Mouse (Mus musculus) midbrain, embryonic 16.5 days (tissue): ENCODE measurements at regions not wholly inside any gene's neighbourhood (a gene's known extent, or its start where the extent isn't known, plus 50 kb on each side); places are given as distances from the start of the nearest gene placed in this dataset.
A peak's percentile ranks its signal among the peaks of the same experiment; 100 is the strongest.

ENCODE experiments used
- ATAC-seq: fragments of 200-750 bp; cut with Nextera tagmentation; 2 replicates; pipeline ENCODE4 v1.8.0; 2017; ENCODE audit warnings: moderate TSS enrichment
- H3K27ac ChIP-seq: fragments of 300-500 bp; sonication (generic); 2 replicates; pipeline ENCODE4 v1.5.1; 2014; ENCODE audit warnings: mild to moderate bottlenecking, low read length, mixed read lengths
- H3K27me3 ChIP-seq: fragments of 300-500 bp; sonication (generic); 2 replicates; pipeline ENCODE4 v1.6.1; 2014; ENCODE audit warnings: low read depth, low read length, mixed read lengths; ENCODE audit not compliant: control insufficient read depth, insufficient read depth
- H3K36me3 ChIP-seq: fragments of 300-500 bp; sonication (generic); 2 replicates; pipeline ENCODE4 v1.6.1; 2014; ENCODE audit warnings: mild to moderate bottlenecking, low read length, moderate library complexity, mixed read lengths; ENCODE audit not compliant: control insufficient read depth, insufficient read depth
- H3K4me1 ChIP-seq: fragments of 300-500 bp; sonication (generic); 2 replicates; pipeline ENCODE4 v1.6.1; 2014; ENCODE audit warnings: mild to moderate bottlenecking, low read length, mixed read lengths; ENCODE audit not compliant: control insufficient read depth, insufficient read depth
- H3K4me2 ChIP-seq: fragments of 300-500 bp; sonication (generic); 2 replicates; pipeline ENCODE4 v1.6.1; 2014; ENCODE audit warnings: mild to moderate bottlenecking, low read length, mixed read lengths
- H3K4me3 ChIP-seq: fragments of 300-500 bp; sonication (generic); 2 replicates; pipeline ENCODE4 v1.5.1; 2014; ENCODE audit warnings: low read depth, mild to moderate bottlenecking, low read length, moderate library complexity, mixed read lengths
- H3K9ac ChIP-seq: fragments of 300-500 bp; sonication (generic); 2 replicates; pipeline ENCODE4 v1.6.1; 2014; ENCODE audit warnings: low read depth, low read length, mixed read lengths
- H3K9me3 ChIP-seq: fragments of 300-500 bp; sonication (generic); replicated peaks from 2 replicates; pipeline ENCODE4 v1.6.1; 2014; ENCODE audit warnings: mild to moderate bottlenecking, low read length, mixed read lengths; ENCODE audit not compliant: control insufficient read depth, poor library complexity, severe bottlenecking
- WGBS: fragments of 180-500 bp; shearing (Covaris S2); extraction: QIAGEN DNeasy Blood & Tissue Kit; methylation state at CpG from one replicate; pipeline ENCODE4 v1.1.7; 2014; 5-methylcytosine and 5-hydroxymethylcytosine counted together

DNA sequence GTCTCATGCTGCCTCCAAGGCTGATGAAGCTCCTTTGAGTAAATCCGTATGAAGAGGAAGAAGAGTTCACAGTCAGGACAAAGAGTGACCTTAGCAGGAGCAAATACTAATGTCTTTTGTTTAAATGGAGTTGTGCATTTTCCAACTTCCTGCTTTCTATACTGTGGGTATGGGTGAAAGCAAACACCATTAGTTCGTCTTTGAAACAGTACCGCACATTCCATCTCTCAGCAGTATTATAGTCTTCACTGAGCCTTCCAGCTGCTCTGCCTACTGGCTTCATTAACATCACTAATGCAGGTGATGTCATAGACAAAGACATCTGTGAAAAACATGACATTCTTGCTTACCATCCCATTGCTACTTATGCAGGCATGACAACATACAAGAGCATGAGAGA lies 62.7 kb upstream of the Arhgap11a start:
- Histone ChIP-seq H3K4me1 (peaks cover 9% of the 10 kb centered on the region), H3K9ac (no peak overlapping the region), H3K36me3 (no peaks in the 10 kb centered on the region), H3K27me3 (no peaks in the 10 kb centered on the region), H3K27ac (no peak overlapping the region), H3K4me2 (no peak overlapping the region), H3K9me3 (no peaks in the 10 kb centered on the region), H3K4me3 (no peak overlapping the region)
- 56% methylated on average over 3 of the region's 3 CpGs for WGBS
- no peak for ATAC-seq

DNA sequence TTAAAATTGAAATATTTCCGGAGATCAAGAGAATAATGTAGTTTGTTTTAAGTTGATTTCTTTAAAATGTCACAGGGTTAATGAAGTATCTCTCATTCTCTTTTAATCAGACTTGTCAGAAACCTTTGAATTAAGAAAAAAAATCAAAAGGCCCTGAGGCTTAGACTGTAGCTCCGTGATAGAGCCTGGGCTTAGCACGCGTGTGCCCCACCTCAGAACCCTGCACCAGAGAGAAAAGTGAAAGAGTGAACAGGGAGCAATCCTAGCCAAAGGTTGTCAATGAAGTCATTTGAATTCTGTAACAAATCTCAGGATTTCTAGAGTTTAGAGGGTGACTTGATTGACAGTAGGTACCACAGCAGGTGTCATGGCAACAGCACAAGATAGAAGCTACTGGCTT lies 61.0 kb upstream of the Arhgap11a start:
- no peak overlapping the region for H3K9ac ChIP-seq
- no peaks in the 10 kb centered on the region for H3K27me3 ChIP-seq
- WGBS: 50% methylated on average over 4 of the region's 4 CpGs
- no peaks in the 10 kb centered on the region for H3K9me3 ChIP-seq
- H3K27ac ChIP-seq: no peak overlapping the region
- H3K4me3 ChIP-seq: no peak overlapping the region
- no peaks in the 10 kb centered on the region for H3K36me3 ChIP-seq
- H3K4me1 ChIP-seq: peaks cover 9% of the 10 kb centered on the region
- no peak overlapping the region for H3K4me2 ChIP-seq
- peak; percentile 87 for ATAC-seq

DNA sequence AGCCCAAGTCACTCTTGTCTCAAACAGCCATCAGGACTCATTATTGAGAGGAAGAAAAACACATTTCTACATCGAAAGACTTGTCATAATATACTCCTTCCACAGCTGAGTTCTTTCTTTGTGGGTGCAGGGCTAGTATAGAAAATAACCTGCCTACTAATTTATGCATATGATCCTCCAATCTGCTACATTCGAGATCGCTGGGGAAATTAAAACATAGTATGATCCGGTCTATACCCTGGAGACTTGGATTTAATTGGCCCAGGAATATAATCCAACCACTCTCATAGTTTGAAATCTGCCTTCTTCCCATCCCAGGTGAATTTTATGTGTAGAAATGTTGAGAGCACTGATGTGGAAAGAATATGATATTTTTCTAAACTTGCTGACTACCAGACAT lies 60.2 kb upstream of the Arhgap11a start:
- no peak overlapping the region for H3K27ac ChIP-seq
- H3K9me3 ChIP-seq: no peaks in the 10 kb centered on the region
- H3K9ac ChIP-seq: no peak overlapping the region
- no peak overlapping the region for H3K4me3 ChIP-seq
- 58% methylated on average over 4 of the region's 4 CpGs for WGBS
- peaks cover 9% of the 10 kb centered on the region for H3K4me1 ChIP-seq
- no peaks in the 10 kb centered on the region for H3K27me3 ChIP-seq
- H3K36me3 ChIP-seq: no peaks in the 10 kb centered on the region
- 0 out of 2 replicates have a peak, but pooled peaks have one; percentile 27 for ATAC-seq
- H3K4me2 ChIP-seq: no peak overlapping the region

DNA sequence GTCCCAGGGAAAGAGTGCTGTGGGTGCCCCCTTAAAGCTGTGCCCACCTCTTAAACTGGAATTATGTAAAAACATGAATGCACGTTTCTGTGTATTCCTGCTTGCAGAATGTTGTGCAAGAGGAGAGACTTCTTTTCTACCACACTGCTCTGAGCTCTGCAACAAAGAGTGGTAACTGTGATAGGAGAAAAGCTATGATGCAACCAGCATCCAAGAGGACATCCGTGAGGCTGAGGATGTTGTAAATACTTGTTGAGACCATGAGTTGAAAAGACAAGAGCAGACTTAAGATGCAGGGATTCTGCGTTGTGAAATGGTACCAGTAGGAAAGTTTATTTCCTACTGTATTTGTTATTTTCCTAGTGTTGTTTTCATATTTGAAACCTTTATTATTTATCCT lies 56.0 kb upstream of the Arhgap11a start:
- no peak for ATAC-seq
- 88% methylated on average over 3 of the region's 3 CpGs for WGBS
- Histone ChIP-seq H3K27ac (no peak overlapping the region), H3K36me3 (no peaks in the 10 kb centered on the region), H3K9me3 (no peaks in the 10 kb centered on the region), H3K4me1 (peaks cover 4% of the 10 kb centered on the region), H3K4me3 (no peak overlapping the region), H3K4me2 (no peak overlapping the region), H3K27me3 (no peaks in the 10 kb centered on the region), H3K9ac (no peak overlapping the region)

DNA sequence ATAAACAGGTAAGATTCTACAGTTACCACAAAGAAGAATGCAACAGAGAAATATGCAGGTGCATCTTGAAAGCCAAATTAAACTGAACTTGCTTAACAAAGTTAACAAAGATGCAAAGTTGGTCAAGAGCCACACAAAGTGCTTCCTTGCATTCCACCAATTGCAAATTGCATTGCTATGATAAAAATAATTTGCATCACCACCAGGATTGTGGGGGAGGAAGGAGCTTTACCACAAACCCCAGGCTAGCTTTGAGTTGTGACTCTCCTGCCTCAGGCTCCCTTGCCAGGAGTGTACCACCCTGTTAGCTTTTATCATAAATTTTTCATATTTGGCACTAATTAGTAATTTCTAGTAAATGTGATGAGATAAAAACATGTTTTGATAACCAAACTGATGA lies 55.4 kb upstream of the Arhgap11a start:
- H3K27me3 ChIP-seq: no peaks in the 10 kb centered on the region
- ATAC-seq: no peak
- H3K36me3 ChIP-seq: no peaks in the 10 kb centered on the region
- no peaks in the 10 kb centered on the region for H3K9me3 ChIP-seq
- peaks cover 4% of the 10 kb centered on the region for H3K4me1 ChIP-seq
- H3K9ac ChIP-seq: no peak overlapping the region
- no peak overlapping the region for H3K27ac ChIP-seq
- H3K4me3 ChIP-seq: no peak overlapping the region
- H3K4me2 ChIP-seq: no peak overlapping the region

DNA sequence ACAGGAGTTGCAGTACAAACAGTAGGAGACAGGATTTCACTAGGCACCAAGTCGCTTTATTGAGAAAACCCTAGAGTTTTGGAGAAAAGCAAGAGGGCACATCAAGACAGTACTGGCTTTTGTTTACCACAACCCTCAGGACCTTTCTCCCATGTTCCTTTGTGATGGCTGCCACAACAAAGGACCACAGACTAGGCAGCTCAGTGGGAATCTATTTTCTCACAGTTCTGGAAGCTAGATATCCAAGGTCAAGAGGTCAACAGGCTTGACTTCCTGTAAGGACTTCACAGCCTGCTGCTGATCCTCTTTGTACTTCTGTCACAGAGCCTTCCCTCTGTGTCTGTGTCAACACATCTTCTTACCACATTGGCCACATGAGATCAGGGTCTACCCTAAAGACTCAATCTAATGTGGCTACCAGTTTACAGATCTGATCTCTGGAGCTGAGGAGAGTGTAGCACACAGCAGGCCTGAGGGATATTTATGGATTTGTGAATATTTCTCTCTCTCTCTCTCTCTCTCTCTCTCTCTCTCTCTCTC lies 54.6 kb upstream of the Arhgap11a start:
- H3K4me1 ChIP-seq: no peaks in the 10 kb centered on the region; the same call in 1 of the 2 replicates
- H3K9ac ChIP-seq: no peak overlapping the region
- no peak overlapping the region for H3K27ac ChIP-seq
- ATAC-seq: no peak
- no peak overlapping the region for H3K4me3 ChIP-seq
- no peaks in the 10 kb centered on the region for H3K27me3 ChIP-seq
- H3K36me3 ChIP-seq: no peaks in the 10 kb centered on the region
- 18% methylated on average over 1 of the region's 1 CpGs for WGBS
- no peaks in the 10 kb centered on the region for H3K9me3 ChIP-seq
- H3K4me2 ChIP-seq: no peak overlapping the region

DNA sequence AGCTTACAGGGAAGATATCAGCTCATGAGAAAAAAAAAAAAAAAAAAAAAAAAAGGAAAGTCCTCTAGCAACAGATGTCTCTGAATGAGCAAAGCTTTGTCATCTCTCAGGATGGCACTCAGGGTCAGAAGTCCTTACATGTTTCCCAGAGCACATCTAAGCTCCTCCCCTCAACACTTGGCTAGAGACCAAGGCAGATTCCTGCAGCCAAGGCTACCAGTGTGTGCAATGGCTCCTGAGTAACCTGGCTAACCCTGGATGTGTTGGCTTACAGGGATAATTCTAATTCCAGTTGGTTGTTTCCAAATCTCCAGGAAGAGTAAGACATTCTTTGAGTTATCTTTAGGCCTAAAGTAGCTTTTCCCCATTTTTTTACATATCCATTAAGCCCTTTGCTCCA lies 53.9 kb upstream of the Arhgap11a start:
- Histone ChIP-seq H3K27ac (no peak overlapping the region), H3K4me3 (no peak overlapping the region), H3K27me3 (no peaks in the 10 kb centered on the region), H3K9me3 (no peaks in the 10 kb centered on the region), H3K36me3 (no peaks in the 10 kb centered on the region), H3K9ac (no peak overlapping the region), H3K4me1 (no peaks in the 10 kb centered on the region; the same call in 1 of the 2 replicates), H3K4me2 (no peak overlapping the region)
- ATAC-seq: no peak

DNA sequence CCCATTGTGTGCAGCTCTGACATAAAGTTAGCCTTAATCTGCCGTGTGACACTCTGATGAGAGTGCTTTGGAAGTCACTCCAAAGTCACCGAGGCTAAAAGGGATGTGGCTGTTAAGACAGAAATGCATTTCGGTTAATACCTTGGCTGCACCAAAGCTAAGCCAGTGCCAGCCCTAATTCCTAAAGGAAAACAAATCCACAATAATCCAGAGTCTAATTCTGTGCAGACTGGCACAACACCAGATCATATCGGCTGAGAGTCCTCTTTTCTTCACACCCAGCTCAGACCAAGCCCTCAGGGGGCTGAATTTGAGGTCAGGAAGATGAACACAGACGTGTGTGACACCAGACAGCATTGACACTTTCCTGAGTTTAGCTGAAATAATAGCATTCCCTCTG lies 52.0 kb upstream of the Arhgap11a start:
- Histone ChIP-seq H3K27ac (no peak overlapping the region), H3K4me2 (no peak overlapping the region)
- ATAC-seq: 0 out of 2 replicates have a peak, but pooled peaks have one; percentile 28

DNA sequence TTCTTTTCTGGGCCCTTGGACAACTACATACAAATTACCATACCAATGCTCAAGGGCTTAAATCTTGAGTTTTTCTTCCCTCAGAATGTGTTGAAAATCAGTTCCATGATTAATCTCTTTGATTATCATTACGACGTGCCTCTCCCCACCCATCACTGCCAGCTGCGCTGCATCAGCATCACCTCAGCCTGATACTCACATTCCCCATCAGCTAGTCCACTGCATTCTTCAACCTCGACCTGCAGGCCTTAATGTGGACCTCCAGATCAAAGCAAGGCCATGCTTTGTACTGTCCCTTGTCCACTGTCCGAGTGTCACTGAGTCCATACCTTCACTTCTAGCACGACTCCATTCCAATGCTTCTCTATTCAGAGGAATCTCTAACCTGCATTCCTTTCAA lies 50.3 kb upstream of the Arhgap11a start:
- H3K27ac ChIP-seq: no peak overlapping the region
- 78% methylated on average over 6 of the region's 6 CpGs for WGBS
- no peaks in the 10 kb centered on the region for H3K27me3 ChIP-seq
- no peak overlapping the region for H3K9ac ChIP-seq
- no peaks in the 10 kb centered on the region for H3K9me3 ChIP-seq
- H3K4me1 ChIP-seq: no peaks in the 10 kb centered on the region; the same call in 1 of the 2 replicates
- no peak overlapping the region for H3K4me2 ChIP-seq
- no peaks in the 10 kb centered on the region for H3K36me3 ChIP-seq
- no peak for ATAC-seq
- no peak overlapping the region for H3K4me3 ChIP-seq

More for the DNA sequence above, 52.0 kb upstream of the Arhgap11a start:
- Histone ChIP-seq H3K4me1 (no peaks in the 10 kb centered on the region; the same call in 1 of the 2 replicates), H3K27me3 (no peaks in the 10 kb centered on the region), H3K9ac (no peak overlapping the region), H3K9me3 (no peaks in the 10 kb centered on the region), H3K36me3 (no peaks in the 10 kb centered on the region), H3K4me3 (no peak overlapping the region)
- WGBS: 22% methylated on average over 5 of the region's 5 CpGs
